Mouse (Mus musculus) hindbrain, postnatal 0 days (tissue): Measurements from ENCODE around the gene Ccdc173. TPM values are rescaled to one million over a fixed set of nuclear protein-coding genes. Genes with fewer than 3 reads are reported as not detected.

Source experiments
- ATAC-seq: fragments of 200-750 bp; cut with Nextera tagmentation; 2 replicates; pipeline ENCODE4 v1.8.0; 2017; ENCODE audit warnings: mild to moderate bottlenecking, moderate TSS enrichment, moderate library complexity
- DNase-seq: peaks from one replicate; pipeline ENCODE4 v3.0.0-alpha.2; 2015; ENCODE audit warnings: low spot score
- H3K27ac ChIP-seq: fragments of 300-500 bp; sonication (generic); 2 replicates; pipeline ENCODE4 v1.5.1; 2014; ENCODE audit warnings: mild to moderate bottlenecking
- H3K27me3 ChIP-seq: fragments of 300-500 bp; sonication (generic); 2 replicates; pipeline ENCODE4 v1.6.1; 2014; ENCODE audit warnings: low read length, mixed read lengths; ENCODE audit not compliant: insufficient read depth
- H3K36me3 ChIP-seq: fragments of 300-500 bp; sonication (generic); 2 replicates; pipeline ENCODE4 v1.6.1; 2014; ENCODE audit warnings: low read length, mixed read lengths; ENCODE audit not compliant: insufficient read depth
- H3K4me1 ChIP-seq: fragments of 300-500 bp; sonication (generic); 2 replicates; pipeline ENCODE4 v1.6.1; 2014; ENCODE audit warnings: antibody characterized with exemption, low read length, mixed read lengths; ENCODE audit not compliant: insufficient read depth
- H3K4me2 ChIP-seq: fragments of 300-500 bp; sonication (generic); 2 replicates; pipeline ENCODE4 v1.6.1; 2014; ENCODE audit warnings: low read depth, mild to moderate bottlenecking, low read length, moderate library complexity, mixed read lengths
- H3K4me3 ChIP-seq: fragments of 300-500 bp; sonication (generic); 2 replicates; pipeline ENCODE4 v1.5.1; 2014; ENCODE audit warnings: low read length
- H3K9ac ChIP-seq: fragments of 300-500 bp; sonication (generic); replicated peaks from 2 replicates; pipeline ENCODE4 v1.6.1; 2014; ENCODE audit warnings: mild to moderate bottlenecking, low read length, moderate library complexity, mixed read lengths
- H3K9me3 ChIP-seq: fragments of 300-500 bp; sonication (generic); 2 replicates; pipeline ENCODE4 v1.6.1; 2016; ENCODE audit warnings: low read length, mixed read lengths
- CTCF ChIP-seq: IDR thresholded peaks from 2 replicates; pipeline ENCODE4 v1.5.1; 2016; ENCODE audit warnings: antibody characterized with exemption, control low read depth, low read depth
- WGBS: fragments of 180-500 bp; shearing (Covaris S2); extraction: QIAGEN DNeasy Blood & Tissue Kit; methylation state at CpG from one replicate; pipeline ENCODE4 v1.1.7; 2014; 5-methylcytosine and 5-hydroxymethylcytosine counted together
- polyA plus RNA-seq: library from polyadenylated mRNA; unstranded; fragments of >200 nt; fragmentation: Nextera tagmentation; extraction: Ambion mirVana; gene quantifications from 2 replicates; pipeline ENCODE4 v1.2.1, GENCODE M21; 2015
- total RNA-seq: library from RNA; depleted of rRNA; stranded (reverse); fragments of >200 nt; gene quantifications from 2 replicates; pipeline ENCODE4 v1.2.3, GENCODE M21; 2014; rRNA removed

The Ccdc173 gene
- total and polyA plus RNA-seq, 2 experiments from 2014 or later = 0.10 to 1.7 TPM

- H3K4me2 ChIP-seq = peak within 1 kb of the TSS; percentile 74
- peaks cover 5% of the 10 kb centered on the region for H3K4me1 ChIP-seq
- no peaks in the 10 kb centered on the region for H3K9me3 ChIP-seq
- H3K9ac ChIP-seq = peak within 1 kb of the TSS; percentile 70
- H3K27me3 ChIP-seq = no peaks in the 10 kb centered on the region
- no peaks in the 10 kb centered on the region for H3K36me3 ChIP-seq
- 5% methylated on average over 12 of the region's 12 CpGs for WGBS
- DNase-seq (no peak), ATAC-seq (no peak)
- H3K27ac ChIP-seq = peak within 1 kb of the TSS; percentile 86
- H3K4me3 ChIP-seq = peak within 1 kb of the TSS; percentile 95
- no peak for TF ChIP-seq CTCF
Measured at GRCm38 (mm10) chr2:69722273-69722649, 67.1 kb downstream of the Ccdc173 start, which contains the start of gene Ppig. Gene Ppig, plus strand, starts transcription at chr2:69722545.

- no peak overlapping the region for H3K4me2 ChIP-seq
- peaks cover 5% of the 10 kb centered on the region; the same call in 1 of the 2 replicates for H3K4me1 ChIP-seq
- TF ChIP-seq CTCF = no peak
- H3K4me3 ChIP-seq = no peak overlapping the region
- H3K9me3 ChIP-seq = no peaks in the 10 kb centered on the region
- no peak overlapping the region for H3K27ac ChIP-seq
- ATAC-seq (no peak), DNase-seq (no peak)
- 75% methylated on average over 1 of the region's 1 CpGs for WGBS
- H3K9ac ChIP-seq = no peak overlapping the region
- H3K27me3 ChIP-seq = no peaks in the 10 kb centered on the region
- no peaks in the 10 kb centered on the region for H3K36me3 ChIP-seq
Measured at GRCm38 (mm10) chr2:69719121-69719520, 70.3 kb downstream of the Ccdc173 start.

- no peak overlapping the region for H3K4me2 ChIP-seq
- H3K27ac ChIP-seq = no peak overlapping the region
- no peak overlapping the region for H3K4me3 ChIP-seq
- no peak for TF ChIP-seq CTCF
- no peak overlapping the region for H3K9ac ChIP-seq
- ATAC-seq (no peak), DNase-seq (no peak)
- 72% methylated on average over 3 of the region's 3 CpGs for WGBS
- H3K27me3 ChIP-seq = no peaks in the 10 kb centered on the region
- no peaks in the 10 kb centered on the region for H3K9me3 ChIP-seq
- no peaks in the 10 kb centered on the region for H3K4me1 ChIP-seq
- H3K36me3 ChIP-seq = no peaks in the 10 kb centered on the region
Measured at GRCm38 (mm10) chr2:69716483-69716882, 72.9 kb downstream of the Ccdc173 start.

GRCm38 (mm10) chr2:69714126-69714525 is 75.2 kb downstream of the Ccdc173 start:
- TF ChIP-seq CTCF = no peak
- Histone ChIP-seq H3K4me1 (no peaks in the 10 kb centered on the region), H3K36me3 (no peaks in the 10 kb centered on the region), H3K4me2 (no peak overlapping the region), H3K27ac (no peak overlapping the region), H3K27me3 (no peaks in the 10 kb centered on the region), H3K9me3 (no peaks in the 10 kb centered on the region), H3K4me3 (no peak overlapping the region), H3K9ac (no peak overlapping the region)
- WGBS = 82% methylated on average over 5 of the region's 5 CpGs
- no peak for ATAC-seq
- no peak for DNase-seq

- H3K4me3 ChIP-seq = peak overlapping the region; percentile 90
- H3K4me2 ChIP-seq = peak overlapping the region; percentile 75
- H3K9me3 ChIP-seq = no peaks in the 10 kb centered on the region
- WGBS = 29% methylated on average over 4 of the region's 4 CpGs
- ATAC-seq (no peak; the same call in 1 of the 2 replicates), DNase-seq (no peak)
- H3K36me3 ChIP-seq = no peaks in the 10 kb centered on the region
- H3K4me1 ChIP-seq = no peaks in the 10 kb centered on the region
- H3K27me3 ChIP-seq = no peaks in the 10 kb centered on the region
- no peak for TF ChIP-seq CTCF
- no peak overlapping the region for H3K9ac ChIP-seq
- no peak overlapping the region for H3K27ac ChIP-seq
Measured at GRCm38 (mm10) chr2:69713626-69714014, 75.8 kb downstream of the Ccdc173 start.

GRCm38 (mm10) chr2:69712981-69713625 is 76.3 kb downstream of the Ccdc173 start, which contains the start of gene Fastkd1:
Gene Fastkd1, minus strand, starts transcription at chr2:69713516.
- no peaks in the 10 kb centered on the region for H3K9me3 ChIP-seq
- DNase-seq = peak; percentile 94
- H3K27me3 ChIP-seq = no peaks in the 10 kb centered on the region
- ATAC-seq = peak; percentile 99
- under 1% methylated on average over 39 of the region's 39 CpGs for WGBS
- peak within 1 kb of the TSS; percentile 75 for H3K4me2 ChIP-seq
- peak within 1 kb of the TSS; percentile 86 for H3K27ac ChIP-seq
- H3K4me1 ChIP-seq = no peaks in the 10 kb centered on the region
- peak within 1 kb of the TSS; percentile 90 for H3K4me3 ChIP-seq
- no peak for TF ChIP-seq CTCF
- no peaks in the 10 kb centered on the region for H3K36me3 ChIP-seq
- H3K9ac ChIP-seq = peak within 1 kb of the TSS; percentile 80

- H3K4me3 ChIP-seq = no peak overlapping the region
- WGBS = 82% methylated on average over 14 of the region's 14 CpGs
Measured at GRCm38 (mm10) chr2:69712171-69712570, 77.2 kb downstream of the Ccdc173 start.

More at GRCm38 (mm10) chr2:69712171-69712570, 77.2 kb downstream of the Ccdc173 start:
- Histone ChIP-seq H3K9me3 (no peaks in the 10 kb centered on the region), H3K4me1 (no peaks in the 10 kb centered on the region), H3K4me2 (peak overlapping the region; percentile 75), H3K27me3 (no peaks in the 10 kb centered on the region), H3K27ac (no peak overlapping the region), H3K36me3 (peaks cover 2% of the 10 kb centered on the region), H3K9ac (no peak overlapping the region)
- ATAC-seq = no peak
- TF ChIP-seq CTCF = no peak
- DNase-seq = no peak

Other genes with a start within 250 kb of the Ccdc173 start
- 3.9 and 5.4 TPM in 2 replicates for gene Lrp2, start 203.5 kb downstream of the Ccdc173 start, total RNA-seq
- 0.46 and 0.48 TPM in 2 replicates for gene Lrp2, start 203.5 kb downstream of the Ccdc173 start, polyA plus RNA-seq
- gene Bbs5, start 142.4 kb downstream of the Ccdc173 start, total RNA-seq = 13.3 and 18.3 TPM in 2 replicates
- gene Bbs5, start 142.4 kb downstream of the Ccdc173 start, polyA plus RNA-seq = 26.1 and 26.7 TPM in 2 replicates
- 1.3 TPM in 1 of 2 replicates, not detected in the other for gene Klhl41, start 119.5 kb downstream of the Ccdc173 start, total RNA-seq
- gene Klhl41, start 119.5 kb downstream of the Ccdc173 start, polyA plus RNA-seq = 0.05 and 0.09 TPM in 2 replicates
- 17.1 and 18.1 TPM in 2 replicates for gene Fastkd1, start 76.1 kb downstream of the Ccdc173 start, total RNA-seq
- gene Fastkd1, start 76.1 kb downstream of the Ccdc173 start, polyA plus RNA-seq = 10.8 and 12.3 TPM in 2 replicates
- gene Ppig, start 67.0 kb downstream of the Ccdc173 start, total RNA-seq = 9.9 and 11.3 TPM in 2 replicates
- gene Ppig, start 67.0 kb downstream of the Ccdc173 start, polyA plus RNA-seq = 125 and 139 TPM in 2 replicates
- 14.3 and 19.8 TPM in 2 replicates for gene Phospho2, start within 50 bp of the Ccdc173 start, total RNA-seq
- gene Phospho2, start within 50 bp of the Ccdc173 start, polyA plus RNA-seq = 27.6 and 29.7 TPM in 2 replicates
- 104 and 130 TPM in 2 replicates for gene Klhl23, start 32.4 kb upstream of the Ccdc173 start, total RNA-seq
- 71.8 and 83.3 TPM in 2 replicates for gene Klhl23, start 32.4 kb upstream of the Ccdc173 start, polyA plus RNA-seq
- gene Ssb, start 72.0 kb upstream of the Ccdc173 start, total RNA-seq = 32.2 and 49.2 TPM in 2 replicates
- gene Ssb, start 72.0 kb upstream of the Ccdc173 start, polyA plus RNA-seq = 288 and 322 TPM in 2 replicates
- gene Mettl5, start 96.0 kb upstream of the Ccdc173 start, total RNA-seq = 10.9 and 14.1 TPM in 2 replicates
- 39.4 TPM in 2 replicates for gene Mettl5, start 96.0 kb upstream of the Ccdc173 start, polyA plus RNA-seq
- 32.5 and 35.1 TPM in 2 replicates for gene Ubr3, start 107.7 kb upstream of the Ccdc173 start, total RNA-seq
- gene Ubr3, start 107.7 kb upstream of the Ccdc173 start, polyA plus RNA-seq = 15.3 and 17.5 TPM in 2 replicates
- gene Myo3b, start 249.6 kb upstream of the Ccdc173 start, total RNA-seq = 0.47 and 0.97 TPM in 2 replicates
- gene Myo3b, start 249.6 kb upstream of the Ccdc173 start, polyA plus RNA-seq = 0.09 and 0.16 TPM in 2 replicates